Mouse (Mus musculus) MEL (cell line): ENCODE data around the gene 4931409K22Rik.

ENCODE experiments used
- BHLHE40 ChIP-seq: IDR thresholded peaks from 2 replicates; pipeline ENCODE4 v1.6.1; 2012; ENCODE audit warnings: low read depth, mild to moderate bottlenecking, inconsistent platforms, low read length, improper control_type of control experiment, borderline replicate concordance
- EP300 ChIP-seq, 2 experiments: IDR thresholded peaks; 2 replicates each; pipeline ENCODE4 v1.6.1; 2011; ENCODE audit warnings: improper control_type of control experiment in 2 of 2, low read length in 2 of 2, low read depth in 1 of 2, mild to moderate bottlenecking in 1 of 2
- MAX ChIP-seq: IDR thresholded peaks from 2 replicates; pipeline ENCODE4 v1.6.1; 2011; ENCODE audit warnings: low read length, improper control_type of control experiment
- POLR2A ChIP-seq, 2 experiments: IDR thresholded peaks; 2 replicates each; pipeline ENCODE4 v1.6.1; 2011 to 2012; ENCODE audit warnings: low read length in 2 of 2, mild to moderate bottlenecking in 2 of 2, control low read depth in 1 of 2, improper control_type of control experiment in 1 of 2, low read depth in 1 of 2, moderate library complexity in 1 of 2; ENCODE audit not compliant: control insufficient read depth in 1 of 2, insufficient read depth in 1 of 2, poor library complexity in 1 of 2
- POLR2AphosphoS5 ChIP-seq: IDR thresholded peaks from 2 replicates; pipeline ENCODE4 v1.6.1; 2012; ENCODE audit warnings: low read depth, borderline replicate concordance, mild to moderate bottlenecking, inconsistent platforms, low read length, moderate library complexity, mixed read lengths

- no peak for TF ChIP-seq EP300 (IDR thresholded peaks at IDR 0.05; ENCODE audit: low read depth in 1 of 2, low read length in 2 of 2)
- peak; percentile 89; the same call in 1 of the 2 replicates for TF ChIP-seq POLR2AphosphoS5
- TF ChIP-seq BHLHE40 = 0 out of 2 replicates have a peak, but pooled peaks have one; percentile 47
- TF ChIP-seq MAX = peak; percentile 85
- TF ChIP-seq POLR2A (IDR thresholded peaks at IDR 0.05; ENCODE audit: control insufficient read depth in 1 of 2, insufficient read depth in 1 of 2, low read depth in 1 of 2, low read length in 2 of 2, poor library complexity in 1 of 2) = peak; percentile 90 to 97
Measured at GRCm38 (mm10) chr5:24577183-24577929, 20.7 kb upstream of the 4931409K22Rik start, which contains the start of gene Abcf2.
